Mouse (Mus musculus): ENCODE measurements around the gene Ttc19.

DNA sequence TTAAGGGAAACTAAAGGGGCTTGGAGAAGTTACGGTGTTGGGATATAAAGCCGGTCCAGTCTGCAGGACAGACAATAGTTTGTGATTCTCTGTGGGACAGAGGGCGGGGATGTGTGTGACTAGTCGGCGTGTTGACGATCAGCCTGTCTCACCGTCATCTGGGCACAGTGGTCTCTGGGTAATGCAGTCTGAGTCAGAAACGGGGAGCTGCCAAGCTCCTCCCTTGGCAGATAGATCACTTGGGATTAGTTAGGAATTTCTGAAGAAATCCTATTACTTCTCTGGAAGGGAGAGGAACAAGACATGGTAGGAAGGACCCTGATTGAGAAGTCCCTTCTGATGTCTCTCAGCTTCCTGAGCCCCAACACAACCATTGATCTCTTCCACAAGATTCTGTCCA lies 37.4 kb upstream of the Ttc19 start:
- TF ChIP-seq TCF12 (IDR thresholded peaks at IDR 0.05; ENCODE audit: low read depth, low read length) = no peak
- no peak for TF ChIP-seq GABPA (IDR thresholded peaks at IDR 0.05; ENCODE audit: low read depth, low read length)
- no peak for TF ChIP-seq MEF2A (IDR thresholded peaks at IDR 0.05; ENCODE audit: extremely low read depth, insufficient replicate concordance, low read depth, low read length, poor library complexity, severe bottlenecking)
- no peak for TF ChIP-seq MYC (IDR thresholded peaks at IDR 0.05; ENCODE audit: low read depth, low read length)
- TF ChIP-seq MAZ (IDR thresholded peaks at IDR 0.05; ENCODE audit: low read depth, low read length) = no peak
- no peak for TF ChIP-seq ZNF384 (IDR thresholded peaks at IDR 0.05; ENCODE audit: low read depth, low read length)
- no peak for TF ChIP-seq CTCF (IDR thresholded peaks at IDR 0.05 in 2 of 3, conservative IDR thresholded peaks at IDR 0.05 in 1 of 3; ENCODE audit: control insufficient read depth in 1 of 3, insufficient read depth in 1 of 3, low read depth in 2 of 3, low read length in 3 of 3, poor library complexity in 1 of 3, severe bottlenecking in 1 of 3)
- TF ChIP-seq SIN3A (IDR thresholded peaks at IDR 0.05; ENCODE audit: low read length) = no peak
